Mouse (Mus musculus) kidney, adult 2 months (tissue): ENCODE measurements around the gene Pla2g5.

ENCODE experiments used
- CTCF ChIP-seq: fragments of 200-500 bp; conservative IDR thresholded peaks from 2 replicates; pipeline ENCODE4 v1.5.1; 2011; ENCODE audit warnings: low read depth, mild to moderate bottlenecking, control low read depth, low read length, moderate library complexity, mixed read lengths; ENCODE audit not compliant: insufficient read depth, insufficient read length
- POLR2A ChIP-seq: fragments of 200-500 bp; IDR thresholded peaks from one replicate; pipeline ENCODE4 v1.6.1; 2011; ENCODE audit warnings: low read depth, low read length, control low read depth

DNA sequence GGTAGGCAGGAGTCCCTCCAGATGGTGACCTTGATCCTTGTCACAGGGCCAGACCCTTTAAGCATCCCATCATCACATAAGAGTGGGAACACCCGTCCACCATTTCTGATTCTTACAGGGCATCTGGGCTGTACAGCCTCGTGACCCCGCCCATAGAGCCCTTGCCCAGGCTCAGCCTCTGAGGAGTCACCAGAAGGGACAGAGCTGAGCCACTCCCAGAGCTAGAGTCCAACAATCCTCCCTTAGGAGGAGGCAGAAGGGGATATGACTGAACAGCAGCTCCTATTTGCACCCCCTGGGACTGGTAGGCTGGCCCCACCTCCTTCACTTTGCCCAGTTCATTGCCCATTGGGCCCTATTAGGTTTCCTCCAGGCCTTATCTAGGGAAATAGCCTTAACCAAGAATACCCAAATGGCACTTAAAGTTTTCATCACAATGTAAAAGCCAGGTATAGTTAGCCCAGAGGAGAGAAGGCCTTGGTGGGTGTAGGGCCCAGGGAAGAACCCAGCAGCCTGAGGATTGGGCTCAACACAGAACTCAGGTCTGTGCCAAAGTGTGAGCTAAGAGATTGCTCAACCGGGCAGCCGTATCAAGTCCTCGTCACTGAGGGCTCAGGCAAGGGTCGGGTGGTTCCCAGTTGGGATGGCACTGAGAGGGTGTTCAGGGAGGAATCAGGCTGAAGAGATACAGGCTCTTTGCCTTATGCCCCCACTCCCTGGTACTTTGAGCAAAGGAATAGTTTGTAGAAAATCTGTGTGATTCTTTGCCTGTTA is 17.7 kb upstream of the Pla2g5 start:
- TF ChIP-seq CTCF = no peak
- no peak for TF ChIP-seq POLR2A
